9 mouse cellular contexts compared by ENCODE assay signal in genomic region chr15:86277428-86277827, GRCm38 (mm10).
DNase-seq lines count a peak whose midpoint lies in the region; ATAC-seq lines count a peak whose summit lies in the region.
"Had no signal": no experiment of that assay in that cellular context is flagged by ENCODE, and none has a peak within 500 bp of the region (broad histone marks: within the 10 kb centered on the region; RNA-seq: fewer than 3 reads in every experiment).

No protein-coding gene starts in this region.

- H3K4me2 ChIP-seq in kidney, embryonic 16.5 days (replicated peaks; ENCODE audit: low read depth, low read length): no peak overlapping the region
- H3K4me2 ChIP-seq: heart, embryonic 15.5 days had no signal

- peak overlapping the region; percentile 36; the same call in 1 of the 2 replicates for H3K27ac ChIP-seq in kidney, embryonic 16.5 days (ENCODE audit: low read length)
- H3K27ac ChIP-seq: heart, embryonic 15.5 days had no signal

- WGBS in kidney, embryonic 16.5 days: 62% methylated on average over 15 of the region's 15 CpGs

- H3K27me3 ChIP-seq in kidney, embryonic 16.5 days (ENCODE audit: insufficient read depth, low read length): no peaks in the 10 kb centered on the region
- H3K27me3 ChIP-seq: heart, embryonic 15.5 days had no signal

- ATAC-seq in kidney, embryonic 16.5 days (ENCODE audit: low FRiP score, low TSS enrichment): no peak

- H3K36me3 ChIP-seq in kidney, embryonic 16.5 days (ENCODE audit: insufficient read depth, low read length): no peaks in the 10 kb centered on the region
- H3K36me3 ChIP-seq: heart, embryonic 15.5 days had no signal

- no peak overlapping the region for H3K9ac ChIP-seq in kidney, embryonic 16.5 days (replicated peaks; ENCODE audit: low read length)
- H3K9ac ChIP-seq: heart, embryonic 15.5 days had no signal

- DNase-seq in kidney, adult 11 months: no peak
- DNase-seq in layer of hippocampus, adult 18-20 months (ENCODE audit: low spot score in 2 of 2): peak; percentile 74 to 89
- DNase-seq in lung, postnatal 10 days: peak; percentile 69
- DNase-seq in right cerebral cortex, postnatal 10 days (ENCODE audit: low spot score in 2 of 2): peak; percentile 79 to 82
- no peak for DNase-seq in heart, adult 11 months
- no peak for DNase-seq in thymus, postnatal 0 days (ENCODE audit: low spot score)
- no peak for DNase-seq in gastrocnemius, postnatal 25 days

- no peak overlapping the region for H3K4me3 ChIP-seq in kidney, embryonic 16.5 days (ENCODE audit: low read length)
- H3K4me3 ChIP-seq: heart, embryonic 15.5 days had no signal

- no peaks in the 10 kb centered on the region for H3K9me3 ChIP-seq in kidney, embryonic 16.5 days (ENCODE audit: low read length)
- H3K9me3 ChIP-seq: heart, embryonic 15.5 days had no signal

- peaks cover 28% of the 10 kb centered on the region for H3K4me1 ChIP-seq in kidney, embryonic 16.5 days (ENCODE audit: insufficient read depth, low read length)
- H3K4me1 ChIP-seq: heart, embryonic 15.5 days had no signal

Comparison
In these comparisons a context has a peak if more than half of its experiments do, and no peak if none do; other contexts are left out.
1. DNase-seq: peak in layer of hippocampus, adult 18-20 months (2 of 2), lung, postnatal 10 days (single experiment) and right cerebral cortex, postnatal 10 days (2 of 2); none in kidney, adult 11 months (single experiment), heart, adult 11 months (single experiment), thymus, postnatal 0 days (single experiment) and gastrocnemius, postnatal 25 days (single experiment).